Mouse (Mus musculus) gastrocnemius, adult 2 months (tissue): ENCODE data around the gene BC025920. TPM values are rescaled to one million over a fixed set of nuclear protein-coding genes. Genes with fewer than 3 reads are reported as not detected.
"Not testable (repeated sequence)": the region's sequence is repeated elsewhere in the genome, so short reads cannot be mapped to it uniquely, and the experiment has no call there.

Source experiments
- DNase-seq: peaks from one replicate; pipeline ENCODE4 v3.0.0; 2022
- H3K27ac ChIP-seq: fragments of 200-600 bp; 2 replicates; pipeline ENCODE4 v1.8.1; 2022; ENCODE audit warnings: mild to moderate bottlenecking
- H3K4me3 ChIP-seq: fragments of 200-600 bp; 2 replicates; pipeline ENCODE4 v1.8.1; 2022; ENCODE audit warnings: mild to moderate bottlenecking, moderate library complexity
- CTCF ChIP-seq: fragments of 200-600 bp; IDR thresholded peaks from 2 replicates; pipeline ENCODE4 v1.8.1; 2022; ENCODE audit warnings: antibody characterized with exemption, mild to moderate bottlenecking, moderate library complexity
- intact Hi-C: fragments of 180-260 bp; cut with DNase I; formaldehyde crosslinking; loops from one replicate; pipeline ENCODE4 v1.15.1; 2025
- total RNA-seq, 2 experiments: library from RNA; stranded (reverse); gene quantifications; 2 replicates each; pipeline ENCODE4 v1.2.3; 2021

BC025920 gene
- total RNA-seq, 2 experiments from 2014 or later, result 2.5 to 3.9 TPM

- no peak for DNase-seq
- intact Hi-C loops, result loop anchor here (2.0 kb wide), 1 partner anchor 20 kb away; the partner anchor contains the start of gene BC025920
- no peak for TF ChIP-seq CTCF
- H3K27ac ChIP-seq, result peak overlapping the region; percentile 89
- peak overlapping the region; percentile 88 for H3K4me3 ChIP-seq
These were observed 20.3 kb downstream of the BC025920 start for GRCm38 (mm10) chr10:81626101-81626993.

- no peak for TF ChIP-seq CTCF
These were observed 21.1 kb downstream of the BC025920 start, which contains the start of gene Sirt6 for GRCm38 (mm10) chr10:81626994-81627835. Gene Sirt6, minus strand, starts transcription at chr10:81627797.

GRCm38 (mm10) chr10:81627836-81628220 is 21.8 kb downstream of the BC025920 start:
- H3K4me3 ChIP-seq, result peak overlapping the region; percentile 88
- intact Hi-C loops, result loop anchor here (2.0 kb wide), 1 partner anchor 21 kb away; the partner anchor contains the start of gene BC025920
- DNase-seq, result peak; percentile 56
- H3K27ac ChIP-seq, result peak overlapping the region; percentile 89
- no peak for TF ChIP-seq CTCF

More at GRCm38 (mm10) chr10:81626994-81627835, 21.1 kb downstream of the BC025920 start, which contains the start of gene Sirt6:
- Histone ChIP-seq H3K27ac (peak within 1 kb of the TSS; percentile 89), H3K4me3 (peak within 1 kb of the TSS; percentile 88)
- DNase-seq, result peak; percentile 95
- intact Hi-C loops, result loop anchor here (2.0 kb wide), 1 partner anchor 20 kb away; the partner anchor contains the start of gene BC025920

- Histone ChIP-seq H3K27ac (peak within 1 kb of the TSS; percentile 89), H3K4me3 (peak within 1 kb of the TSS; percentile 88)
- intact Hi-C loops, result no loop called here
- TF ChIP-seq CTCF, result no peak
- peak; percentile 55 for DNase-seq
These were observed 22.3 kb downstream of the BC025920 start, which contains the start of gene Ankrd24 for GRCm38 (mm10) chr10:81628390-81628789. Gene Ankrd24, plus strand, starts transcription at chr10:81628540.

GRCm38 (mm10) chr10:81633253-81634099 is 27.4 kb downstream of the BC025920 start:
- intact Hi-C loops, result no loop called here
- no peak for TF ChIP-seq CTCF
- Histone ChIP-seq H3K4me3 (peak overlapping the region; percentile 73), H3K27ac (peak overlapping the region; percentile 59)
- peak; percentile 84 for DNase-seq

- intact Hi-C loops, result no loop called here
- no peak for DNase-seq
- TF ChIP-seq CTCF, result no peak
- H3K4me3 ChIP-seq, result no peak overlapping the region
- H3K27ac ChIP-seq, result no peak overlapping the region
These were observed 30.3 kb downstream of the BC025920 start for GRCm38 (mm10) chr10:81636338-81636737.

GRCm38 (mm10) chr10:81638101-81638500 is 32.0 kb downstream of the BC025920 start:
- H3K4me3 ChIP-seq, result no peak overlapping the region
- no peak overlapping the region for H3K27ac ChIP-seq
- no peak for DNase-seq
- intact Hi-C loops, result no loop called here
- TF ChIP-seq CTCF, result no peak

- not testable (repeated sequence) for H3K27ac ChIP-seq, H3K4me3 ChIP-seq, DNase-seq
- intact Hi-C loops, result loop anchor here (1.0 to 10.0 kb wide), 2 partner anchors 11 to 534 kb away; no protein-coding TSS in a partner anchor
These were observed 34.8 kb downstream of the BC025920 start for GRCm38 (mm10) chr10:81640825-81641224.

GRCm38 (mm10) chr10:81641566-81641965 is 35.5 kb downstream of the BC025920 start:
- no peak for TF ChIP-seq CTCF
- Histone ChIP-seq H3K4me3 (no peak overlapping the region), H3K27ac (no peak overlapping the region)
- intact Hi-C loops, result loop anchor here (10.0 kb wide), 1 partner anchor 533 kb away; no protein-coding TSS in a partner anchor
- DNase-seq, result no peak

- DNase-seq, result no peak
- TF ChIP-seq CTCF, result no peak
- Histone ChIP-seq H3K4me3 (peak overlapping the region; percentile 97), H3K27ac (peak overlapping the region; percentile 96)
- intact Hi-C loops, result loop anchor here (10.0 kb wide), 1 partner anchor 533 kb away; no protein-coding TSS in a partner anchor
These were observed 36.0 kb downstream of the BC025920 start for GRCm38 (mm10) chr10:81641978-81642647.
